Mouse (Mus musculus) forebrain, postnatal 0 days (tissue): ENCODE measurements at regions not wholly inside any gene's neighbourhood (a gene's known extent, or its start where the extent isn't known, plus 50 kb on each side); places are given as distances from the start of the nearest gene placed in this dataset.

Source experiments
- ATAC-seq: fragments of 200-750 bp; cut with Nextera tagmentation; 2 replicates; pipeline ENCODE4 v1.8.0; 2017; ENCODE audit warnings: mild to moderate bottlenecking, moderate library complexity
- DNase-seq: peaks from one replicate; pipeline ENCODE4 v3.0.0-alpha.2; 2015
- H3K27ac ChIP-seq: fragments of 300-500 bp; sonication (generic); 2 replicates; pipeline ENCODE4 v1.5.1; 2014; ENCODE audit warnings: low read depth, mild to moderate bottlenecking, antibody characterized with exemption, low read length, moderate library complexity, mixed read lengths
- H3K27me3 ChIP-seq: fragments of 300-500 bp; sonication (generic); 2 replicates; pipeline ENCODE4 v1.6.1; 2014; ENCODE audit warnings: mild to moderate bottlenecking, low read length, mixed read lengths; ENCODE audit not compliant: insufficient read depth
- H3K36me3 ChIP-seq: fragments of 300-500 bp; sonication (generic); 2 replicates; pipeline ENCODE4 v1.6.1; 2014; ENCODE audit warnings: mild to moderate bottlenecking, moderate library complexity; ENCODE audit not compliant: insufficient read depth
- H3K4me1 ChIP-seq: fragments of 300-500 bp; sonication (generic); 2 replicates; pipeline ENCODE4 v1.6.1; 2014; ENCODE audit warnings: antibody characterized with exemption; ENCODE audit not compliant: insufficient read depth
- H3K4me2 ChIP-seq: fragments of 300-500 bp; sonication (generic); 2 replicates; pipeline ENCODE4 v1.6.1; 2014; ENCODE audit warnings: low read depth, mild to moderate bottlenecking, moderate library complexity
- H3K4me3 ChIP-seq: fragments of 300-500 bp; sonication (generic); 2 replicates; pipeline ENCODE4 v1.5.1; 2014; ENCODE audit warnings: low read depth, low read length, mixed read lengths
- H3K9ac ChIP-seq: fragments of 300-500 bp; sonication (generic); 2 replicates; pipeline ENCODE4 v1.6.1; 2014; ENCODE audit warnings: mild to moderate bottlenecking
- H3K9me3 ChIP-seq: fragments of 300-500 bp; sonication (generic); 2 replicates; pipeline ENCODE4 v1.6.1; 2016; ENCODE audit warnings: low read length
- CTCF ChIP-seq: sonication (generic); IDR thresholded peaks from 2 replicates; pipeline ENCODE4 v1.5.1; 2016; ENCODE audit warnings: antibody characterized with exemption, control low read depth, low read depth
- WGBS: fragments of 180-500 bp; shearing (Covaris S2); extraction: QIAGEN DNeasy Blood & Tissue Kit; methylation state at CpG from one replicate; pipeline ENCODE4 v1.1.7; 2014; 5-methylcytosine and 5-hydroxymethylcytosine counted together

GRCm38 (mm10) chr4:54533846-54534245 lies 411.0 kb upstream of the Zfp462 start:
- Histone ChIP-seq H3K4me1 (peaks cover 8% of the 10 kb centered on the region; the same call in 1 of the 2 replicates), H3K4me2 (no peak overlapping the region), H3K27ac (no peak overlapping the region), H3K9ac (no peak overlapping the region), H3K4me3 (no peak overlapping the region), H3K27me3 (no peaks in the 10 kb centered on the region), H3K9me3 (no peaks in the 10 kb centered on the region), H3K36me3 (no peaks in the 10 kb centered on the region)
- ATAC-seq (peak; percentile 93), DNase-seq (peak; percentile 47)
- TF ChIP-seq CTCF = no peak
- WGBS = 17% methylated on average over 2 of the region's 2 CpGs

GRCm38 (mm10) chr4:54552864-54553618 lies 391.8 kb upstream of the Zfp462 start:
- H3K4me2 ChIP-seq = no peak overlapping the region
- no peak overlapping the region for H3K27ac ChIP-seq
- TF ChIP-seq CTCF = no peak
- H3K27me3 ChIP-seq = no peaks in the 10 kb centered on the region
- DNase-seq (no peak), ATAC-seq (no peak)
- H3K36me3 ChIP-seq = no peaks in the 10 kb centered on the region
- H3K4me1 ChIP-seq = no peaks in the 10 kb centered on the region
- H3K4me3 ChIP-seq = no peak overlapping the region
- no peak overlapping the region for H3K9ac ChIP-seq
- H3K9me3 ChIP-seq = no peaks in the 10 kb centered on the region
- WGBS = 90% methylated on average over 7 of the region's 7 CpGs

- TF ChIP-seq CTCF = no peak
- ATAC-seq (no peak), DNase-seq (no peak)
- Histone ChIP-seq H3K9ac (no peak overlapping the region), H3K27ac (no peak overlapping the region), H3K4me3 (no peak overlapping the region), H3K9me3 (no peaks in the 10 kb centered on the region), H3K27me3 (no peaks in the 10 kb centered on the region), H3K36me3 (no peaks in the 10 kb centered on the region), H3K4me2 (no peak overlapping the region), H3K4me1 (no peaks in the 10 kb centered on the region)
- 95% methylated on average over 1 of the region's 1 CpGs for WGBS
These were observed 381.8 kb upstream of the Zfp462 start for GRCm38 (mm10) chr4:54563075-54563474.

- no peaks in the 10 kb centered on the region for H3K9me3 ChIP-seq
- ATAC-seq (no peak), DNase-seq (no peak)
- no peaks in the 10 kb centered on the region for H3K4me1 ChIP-seq
- no peak overlapping the region for H3K4me3 ChIP-seq
- TF ChIP-seq CTCF = no peak
- no peak overlapping the region for H3K4me2 ChIP-seq
- H3K27ac ChIP-seq = no peak overlapping the region
- no peaks in the 10 kb centered on the region for H3K36me3 ChIP-seq
- H3K9ac ChIP-seq = no peak overlapping the region
- no peaks in the 10 kb centered on the region for H3K27me3 ChIP-seq
These were observed 371.7 kb upstream of the Zfp462 start for GRCm38 (mm10) chr4:54573185-54573584.

GRCm38 (mm10) chr4:54587197-54587596 lies 357.7 kb upstream of the Zfp462 start:
- Histone ChIP-seq H3K4me2 (no peak overlapping the region), H3K4me1 (no peaks in the 10 kb centered on the region), H3K9ac (no peak overlapping the region), H3K9me3 (no peaks in the 10 kb centered on the region), H3K36me3 (no peaks in the 10 kb centered on the region), H3K4me3 (no peak overlapping the region), H3K27ac (no peak overlapping the region), H3K27me3 (no peaks in the 10 kb centered on the region)
- no peak for TF ChIP-seq CTCF
- WGBS = 64% methylated on average over 6 of the region's 6 CpGs
- DNase-seq (peak; percentile 13), ATAC-seq (peak; percentile 51)

GRCm38 (mm10) chr4:54588704-54589103 lies 356.1 kb upstream of the Zfp462 start:
- TF ChIP-seq CTCF = no peak
- ATAC-seq = no peak
- no peaks in the 10 kb centered on the region for H3K4me1 ChIP-seq
- H3K9ac ChIP-seq = no peak overlapping the region
- H3K9me3 ChIP-seq = no peaks in the 10 kb centered on the region
- H3K4me3 ChIP-seq = no peak overlapping the region
- DNase-seq = no peak
- no peaks in the 10 kb centered on the region for H3K36me3 ChIP-seq
- WGBS = 77% methylated on average over 6 of the region's 6 CpGs
- H3K27ac ChIP-seq = no peak overlapping the region
- H3K4me2 ChIP-seq = no peak overlapping the region
- H3K27me3 ChIP-seq = no peaks in the 10 kb centered on the region

- TF ChIP-seq CTCF = no peak
- H3K36me3 ChIP-seq = no peaks in the 10 kb centered on the region
- peak; percentile 38 for DNase-seq
- no peak overlapping the region for H3K9ac ChIP-seq
- H3K4me3 ChIP-seq = no peak overlapping the region
- WGBS = 41% methylated on average over 15 of the region's 15 CpGs
- H3K27ac ChIP-seq = 0 out of 2 replicates have a peak overlapping the region, but pooled peaks have one; percentile 9
- H3K4me1 ChIP-seq = no peaks in the 10 kb centered on the region
- ATAC-seq = peak; percentile 77
- no peaks in the 10 kb centered on the region for H3K27me3 ChIP-seq
- H3K9me3 ChIP-seq = no peaks in the 10 kb centered on the region
- H3K4me2 ChIP-seq = no peak overlapping the region
These were observed 343.0 kb upstream of the Zfp462 start for GRCm38 (mm10) chr4:54601671-54602512.
